Mouse (Mus musculus): ENCODE results near the gene Gadd45gip1.

The Gadd45gip1 gene

DNA sequence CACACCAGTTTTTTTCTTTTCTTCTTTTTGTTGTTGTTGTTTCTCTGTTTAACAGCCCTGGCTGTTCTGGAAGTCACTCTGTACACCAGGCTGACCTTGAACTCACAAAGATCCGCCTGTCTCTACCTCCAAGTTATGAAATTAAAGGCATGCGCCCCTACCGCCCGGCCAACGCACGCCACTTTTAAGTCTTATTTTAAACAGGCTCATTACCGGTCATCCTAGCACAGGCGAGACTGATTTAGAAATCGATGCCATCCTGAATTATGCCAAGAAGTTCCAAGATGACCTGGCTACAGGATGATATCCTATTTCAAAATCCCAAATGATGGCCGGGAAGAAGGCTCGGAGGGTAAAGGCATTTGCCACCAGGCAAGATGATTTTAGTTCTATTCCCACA lies at the start of gene Gadd45gip1:
TSS of gene Gadd45gip1 (plus strand) at position 33 of the 400 bp plus-strand sequence.
- DNase-seq: no peak

DNA sequence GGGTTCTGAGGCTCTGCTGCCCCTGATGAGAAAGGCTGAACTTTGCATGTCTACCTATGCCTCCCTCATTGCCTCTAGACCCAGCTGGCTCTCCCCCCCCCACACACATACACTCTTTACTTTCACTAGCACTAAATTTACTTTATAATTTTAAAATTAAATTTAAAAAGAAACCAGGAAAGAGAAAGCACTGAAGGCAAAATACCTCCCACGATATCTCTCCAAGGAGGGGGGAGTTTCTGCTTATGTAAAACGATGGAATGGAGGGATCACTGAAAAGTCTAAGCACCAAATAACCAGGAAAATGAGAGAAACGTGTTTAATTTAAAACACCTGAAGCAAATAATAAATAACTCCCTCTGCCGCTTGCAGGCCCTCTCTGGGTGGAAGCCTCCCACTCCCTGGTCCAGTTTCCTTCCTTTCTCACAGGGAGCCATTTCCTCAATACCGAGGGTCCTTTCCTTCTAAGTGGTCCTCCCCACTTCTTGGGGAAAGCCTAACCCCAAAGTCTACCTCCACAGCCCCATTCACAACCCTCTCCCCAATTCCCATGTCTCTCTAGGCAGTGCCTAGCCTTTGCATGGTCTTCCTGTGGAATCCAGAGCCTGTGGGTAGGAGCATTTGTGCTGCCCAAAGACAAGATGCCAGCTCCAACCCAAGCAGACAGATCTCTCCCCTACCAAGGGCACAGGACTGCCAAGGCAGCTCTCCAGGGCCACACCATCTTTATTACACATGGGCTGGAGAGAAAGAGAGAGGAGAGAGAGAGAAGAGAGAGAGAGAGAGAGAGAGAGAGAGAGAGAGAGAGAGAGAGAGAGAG lies 49.4 kb upstream of the Gadd45gip1 start:
- DNase-seq: no peak

DNA sequence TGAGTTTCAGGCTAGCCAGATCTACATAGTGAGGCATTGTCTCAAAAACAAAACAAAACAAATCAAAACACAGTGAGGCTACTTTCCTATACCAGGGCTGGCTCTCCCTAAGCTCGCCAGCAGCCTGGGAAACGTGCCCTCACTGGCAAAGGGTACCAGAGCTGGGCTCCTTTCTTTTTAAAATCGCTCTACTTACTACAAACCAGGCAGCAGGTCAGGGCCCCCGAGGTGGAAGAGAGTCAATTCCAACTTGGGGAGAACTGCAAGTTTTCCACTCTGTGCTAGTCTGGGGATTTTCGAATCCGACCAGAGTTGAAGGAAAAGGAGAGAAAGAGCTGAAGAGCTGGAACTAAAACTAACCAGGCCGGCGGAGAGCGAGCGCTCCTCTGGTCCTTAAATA lies 48.6 kb upstream of the Gadd45gip1 start:
- DNase-seq: no peak

DNA sequence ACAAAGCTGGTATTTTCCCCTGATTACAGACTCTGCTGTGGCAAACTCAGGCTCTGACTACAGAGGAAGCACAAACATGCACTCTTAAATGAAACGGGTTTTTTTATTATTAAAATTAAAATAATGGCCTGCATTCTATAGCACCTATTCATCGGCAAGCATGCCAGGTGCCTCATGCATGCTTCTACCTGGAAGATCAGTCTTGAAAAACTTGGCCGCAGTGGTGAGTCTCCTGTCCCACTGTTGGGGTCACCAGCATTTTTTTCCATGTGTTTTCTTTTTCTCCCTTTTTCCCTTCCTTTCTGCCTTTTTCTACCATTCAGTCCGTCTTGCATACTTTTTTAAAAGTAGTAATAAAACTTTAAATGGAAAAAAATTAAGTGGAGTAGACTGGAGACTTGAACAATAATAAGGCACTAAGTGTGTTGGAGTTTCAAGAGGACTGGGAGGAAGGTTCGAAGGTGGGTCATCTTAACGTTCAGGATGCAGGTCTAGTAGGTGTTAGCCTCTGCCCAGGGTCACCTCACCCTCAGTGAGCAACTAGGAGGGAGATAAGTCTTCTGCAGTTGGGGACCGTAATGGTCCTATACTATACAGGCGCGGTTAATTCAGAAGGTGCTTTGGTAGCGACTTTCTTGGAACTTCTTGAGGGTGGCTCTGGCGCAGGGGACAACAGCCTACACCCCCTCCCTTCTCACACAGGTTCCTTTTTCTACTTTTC lies 48.0 kb upstream of the Gadd45gip1 start:
- DNase-seq: no peak

DNA sequence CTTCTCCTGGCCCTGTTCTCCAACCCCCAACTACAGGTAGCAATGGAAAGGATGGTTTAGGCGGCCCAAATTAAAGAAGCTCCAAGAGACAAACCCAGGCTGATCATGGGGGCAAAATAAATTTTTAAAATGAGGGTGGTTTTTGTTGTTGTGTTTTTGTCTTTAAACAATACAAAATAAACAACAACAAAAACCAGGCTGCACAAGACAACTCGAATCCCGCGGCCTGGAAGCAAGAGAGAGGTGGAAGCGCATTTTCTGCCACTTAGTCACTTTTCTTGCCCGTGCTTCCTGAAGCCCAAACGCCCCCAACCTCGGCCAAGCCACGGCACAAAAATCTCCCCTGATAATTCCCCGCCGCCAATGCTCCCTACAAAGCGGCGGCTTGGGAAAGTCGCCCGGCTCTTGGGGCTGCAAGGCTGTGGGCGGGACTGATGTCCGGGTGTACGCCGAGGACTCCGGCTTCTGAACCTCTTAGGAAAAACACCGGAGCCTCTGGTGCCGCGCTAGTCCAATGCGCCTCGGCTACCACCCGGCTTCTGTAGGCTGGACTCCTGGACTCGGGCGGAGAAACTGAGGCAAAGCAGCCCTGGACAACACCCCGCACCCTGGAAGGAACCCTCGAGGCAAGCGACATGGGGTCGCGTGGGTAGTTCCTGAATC lies 47.3 kb upstream of the Gadd45gip1 start:
- peak; percentile 71 for DNase-seq

DNA sequence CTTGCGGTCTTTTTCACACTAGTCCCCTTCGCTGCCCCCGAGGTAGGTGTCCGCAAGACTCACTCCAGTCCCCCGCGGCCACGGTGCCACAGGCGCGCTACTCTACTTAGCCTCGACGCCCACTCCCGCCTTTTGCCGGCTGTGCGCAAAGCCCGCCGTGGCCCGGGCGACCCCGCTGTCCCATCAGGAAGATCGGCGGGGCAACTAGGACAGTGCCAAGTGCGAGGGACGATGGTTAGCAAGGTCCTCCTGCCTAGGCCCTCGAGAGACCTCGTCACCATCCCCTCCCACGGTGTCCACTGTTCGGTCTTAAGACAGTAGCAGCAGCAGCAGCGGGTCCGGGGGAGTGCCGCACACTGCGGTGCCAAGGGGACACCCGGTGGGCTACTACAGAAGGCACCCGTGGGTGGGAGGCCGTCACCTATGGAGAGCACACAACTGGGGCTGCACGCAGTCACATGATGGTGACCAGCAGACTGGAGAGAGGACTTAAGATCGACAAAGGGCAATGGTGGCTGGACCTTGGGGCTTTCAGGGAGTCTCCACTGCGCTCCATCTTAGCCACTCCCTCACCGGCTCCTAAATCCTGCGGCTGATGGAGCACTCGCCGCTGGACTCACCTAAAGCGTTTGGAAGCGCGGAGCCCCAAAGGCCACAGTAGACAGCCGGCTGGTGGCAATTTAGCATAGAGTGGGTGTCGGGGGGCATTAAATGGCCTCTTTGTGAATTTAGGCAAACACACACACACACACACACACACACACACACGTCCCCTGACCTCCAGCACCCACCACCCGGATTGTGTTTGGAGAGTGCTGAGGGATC lies 46.4 kb upstream of the Gadd45gip1 start:
- DNase-seq: peak; percentile 62

DNA sequence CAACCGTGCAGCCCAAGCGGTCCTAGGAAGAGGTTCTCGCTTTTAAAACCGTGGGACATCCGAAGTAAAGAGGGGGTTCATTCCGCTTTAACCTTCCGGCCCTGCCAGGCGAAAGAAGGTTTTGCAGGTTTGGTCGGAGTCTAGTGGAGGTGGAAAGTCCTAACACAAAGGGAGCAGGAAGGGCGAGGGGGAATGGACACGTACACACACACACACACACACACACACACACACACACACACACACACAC lies 45.9 kb upstream of the Gadd45gip1 start:
- DNase-seq: no peak

DNA sequence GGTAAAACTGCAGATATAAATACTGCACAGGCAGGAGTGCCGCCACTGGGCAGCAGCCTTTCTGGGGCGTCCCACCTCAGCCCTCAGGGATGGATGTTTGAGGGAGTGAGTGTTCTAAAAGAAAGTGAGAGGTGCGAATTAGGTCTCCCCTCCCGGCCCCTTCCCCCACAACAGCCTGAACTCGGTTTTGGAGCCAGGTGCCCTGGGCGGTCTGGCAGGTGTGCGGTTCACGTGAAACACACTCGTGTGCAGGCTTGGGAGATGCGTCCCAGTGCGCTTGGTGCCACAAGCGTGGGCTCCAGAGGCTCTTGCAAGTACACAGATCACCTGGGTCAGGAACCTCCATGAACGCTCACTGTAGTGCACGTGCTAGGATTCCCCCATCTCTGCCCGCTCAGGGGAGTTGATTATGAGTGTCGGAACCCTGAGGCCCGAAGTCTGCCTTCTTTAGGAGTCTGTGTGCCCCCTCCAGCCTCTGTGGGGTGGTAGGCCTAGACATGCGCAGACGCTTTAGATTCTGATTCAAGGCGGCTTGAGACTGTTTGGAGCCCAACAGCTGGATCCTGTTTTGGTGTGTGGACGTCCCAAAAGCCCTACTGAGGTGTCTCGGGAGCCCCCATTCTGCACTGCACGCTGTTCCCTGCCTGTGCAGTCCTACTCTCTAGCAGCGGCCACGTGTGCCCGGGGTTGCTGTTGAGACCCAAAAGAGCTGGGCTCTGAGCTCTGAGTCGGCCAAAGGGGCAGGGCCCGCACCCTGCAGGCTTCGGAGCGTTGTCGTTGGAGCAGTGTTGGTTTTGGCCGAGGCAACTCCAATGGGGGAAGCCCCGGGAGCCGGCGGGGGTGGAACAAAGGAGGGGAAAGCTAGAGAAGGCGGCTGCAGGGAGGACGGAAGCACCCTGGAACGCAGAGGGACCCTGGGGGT lies 45.3 kb upstream of the Gadd45gip1 start:
- DNase-seq: peak; percentile 63

DNA sequence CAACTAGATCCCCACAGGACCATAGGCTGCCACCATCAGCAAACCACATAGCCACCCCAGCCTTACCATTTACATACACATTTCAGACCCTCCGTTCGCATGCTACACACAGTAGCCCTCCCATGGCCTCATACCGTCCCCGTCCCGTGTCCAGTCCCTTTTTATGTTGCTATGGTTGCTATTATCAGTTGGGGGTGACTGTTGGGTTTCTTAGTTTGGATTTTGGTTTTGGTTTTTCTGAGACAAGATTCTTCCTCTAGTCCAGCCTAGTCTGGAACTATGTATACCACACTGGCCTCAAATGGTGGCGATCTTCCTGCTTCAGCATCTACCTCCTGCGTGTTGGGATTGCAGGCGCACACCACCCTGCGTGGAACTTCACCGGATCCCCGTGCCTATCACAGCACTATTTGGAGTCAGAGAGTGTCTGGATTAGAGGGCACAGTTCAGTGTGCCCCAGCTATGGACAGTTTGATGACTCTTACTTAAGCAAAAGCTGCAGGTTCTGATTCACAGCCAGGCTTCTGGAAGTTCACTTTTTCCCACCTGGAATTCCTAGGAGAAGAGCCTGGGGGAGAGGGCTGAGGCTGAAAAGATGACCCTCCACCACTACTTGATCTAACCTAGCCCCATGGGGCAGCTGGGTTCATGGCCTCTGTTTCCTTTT lies 44.4 kb upstream of the Gadd45gip1 start:
- DNase-seq: no peak

DNA sequence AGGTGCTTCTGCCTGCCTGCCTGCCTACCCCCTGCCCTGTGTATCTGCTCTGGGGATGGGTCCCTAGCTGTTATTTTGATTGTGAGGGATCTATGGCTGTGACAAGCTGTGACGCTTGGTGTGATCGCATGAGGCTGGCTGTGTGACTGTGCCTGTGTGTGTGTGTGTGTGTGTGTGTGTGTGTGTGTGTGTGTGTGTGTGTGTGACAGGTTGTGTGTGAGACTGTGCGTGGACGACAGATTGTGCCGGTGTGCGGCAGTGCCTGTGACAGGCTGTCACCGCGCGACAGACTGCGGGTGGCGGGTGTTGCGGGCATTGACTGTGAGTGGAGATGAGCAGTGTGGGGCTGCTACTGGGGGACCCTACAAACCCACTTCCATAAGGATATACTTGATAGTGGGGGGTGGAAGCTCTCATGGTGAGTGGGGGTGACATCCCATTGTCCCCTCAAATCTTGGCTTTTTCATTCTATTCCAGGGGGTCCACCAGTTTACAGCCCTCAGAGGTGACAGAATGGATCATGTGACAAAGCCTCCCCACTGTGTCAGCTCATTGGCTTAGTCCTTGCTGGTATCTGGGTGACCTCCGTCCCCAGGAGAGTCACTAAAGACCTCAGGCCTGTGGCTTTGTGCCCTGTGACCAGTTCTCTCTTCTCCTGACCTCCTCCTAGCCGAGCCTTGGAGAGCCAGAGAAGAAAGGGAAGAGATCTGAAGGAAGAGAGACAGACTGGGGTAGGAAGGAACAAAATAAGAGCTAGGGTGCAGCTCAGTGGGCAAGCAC lies 43.6 kb upstream of the Gadd45gip1 start:
- DNase-seq: peak; percentile 67

DNA sequence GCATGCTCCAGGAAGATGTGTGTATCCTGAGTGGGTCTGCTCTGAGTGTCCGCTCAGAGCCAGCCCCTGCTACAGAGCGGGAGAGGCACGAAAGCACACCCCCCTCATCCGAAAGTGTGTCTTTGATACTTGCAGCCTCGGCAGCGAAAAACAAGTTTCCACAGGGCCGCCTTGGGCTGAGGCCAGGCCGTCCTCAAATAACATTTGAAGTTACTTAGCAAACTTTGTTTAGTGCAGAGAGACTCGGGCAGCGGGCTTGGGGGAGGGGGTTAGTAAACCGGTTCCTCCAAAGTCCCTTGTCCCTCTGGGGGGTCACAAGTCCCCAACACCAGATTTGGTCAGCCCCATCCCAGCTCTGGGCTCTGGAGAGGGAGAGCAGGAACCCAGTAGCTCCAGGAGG lies 42.4 kb upstream of the Gadd45gip1 start:
- DNase-seq: no peak

DNA sequence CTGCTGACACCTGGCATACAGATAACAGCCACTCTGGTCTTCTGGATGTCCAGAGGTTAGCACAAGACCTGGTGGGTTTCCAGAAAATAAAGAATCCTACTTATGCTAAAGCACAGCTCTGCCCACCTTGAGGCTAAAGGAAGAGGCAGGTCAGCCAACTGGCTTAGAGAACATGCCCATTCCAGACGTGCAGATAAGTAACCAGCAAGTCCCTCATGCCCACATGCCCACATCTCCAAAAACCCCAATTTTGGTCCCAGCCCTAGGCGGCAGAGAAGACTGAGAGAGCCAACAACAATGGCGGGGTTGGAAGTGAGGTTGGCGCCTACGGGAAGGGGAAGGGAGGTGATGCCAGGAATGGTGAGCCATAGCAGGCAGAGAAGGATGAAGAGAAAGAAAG lies 42.0 kb upstream of the Gadd45gip1 start:
- DNase-seq: no peak

DNA sequence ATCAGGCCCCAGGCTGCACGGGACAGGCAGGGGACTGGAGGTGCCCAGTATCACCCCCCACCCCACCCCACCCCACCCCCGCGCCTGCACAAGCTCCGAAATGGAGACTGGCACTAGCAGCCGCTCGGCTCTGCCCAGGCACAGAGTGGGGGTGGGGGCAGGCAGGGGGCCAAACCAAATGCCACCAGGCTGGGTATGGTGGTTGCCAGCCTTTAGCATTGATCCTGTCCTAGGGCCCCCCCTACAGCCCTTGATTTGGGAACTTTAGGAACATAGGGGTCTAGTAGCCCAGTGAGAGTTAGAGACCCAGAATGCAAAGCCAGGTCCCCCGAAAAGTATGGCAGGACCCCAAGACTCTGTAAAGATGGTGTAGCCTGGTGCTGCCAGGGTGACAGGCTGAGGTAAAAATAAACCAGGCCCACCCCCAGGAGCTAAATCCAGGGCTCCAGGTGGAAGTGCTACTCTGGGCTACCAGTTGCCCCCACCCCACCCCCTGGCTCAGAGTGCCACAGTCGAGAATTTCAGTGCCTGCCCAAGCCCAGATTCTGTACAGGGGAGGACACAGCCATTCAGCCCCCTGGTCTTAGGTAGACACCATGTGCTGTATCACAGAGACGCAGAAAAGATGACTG lies 41.4 kb upstream of the Gadd45gip1 start:
- peak; percentile 73 for DNase-seq

DNA sequence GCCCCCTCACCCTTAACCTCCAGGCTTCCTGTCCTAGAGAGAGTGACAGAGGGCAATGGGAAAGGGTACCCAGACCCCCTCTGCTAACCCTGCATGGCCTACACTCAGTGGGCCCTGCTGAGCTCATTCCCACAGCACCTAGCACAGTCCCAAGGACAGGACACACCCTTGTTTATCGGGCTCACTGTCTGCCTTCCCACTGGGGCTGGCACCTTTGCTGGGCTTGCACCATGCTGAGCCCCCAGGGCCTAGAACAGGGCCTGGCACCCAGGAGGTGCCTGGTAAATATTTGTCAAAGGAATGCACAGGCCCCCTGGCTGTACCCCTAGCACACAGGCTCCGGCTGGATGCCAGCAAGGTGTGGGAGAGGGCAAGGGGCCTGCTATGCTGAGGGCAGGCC lies 40.8 kb upstream of the Gadd45gip1 start:
- DNase-seq: no peak

DNA sequence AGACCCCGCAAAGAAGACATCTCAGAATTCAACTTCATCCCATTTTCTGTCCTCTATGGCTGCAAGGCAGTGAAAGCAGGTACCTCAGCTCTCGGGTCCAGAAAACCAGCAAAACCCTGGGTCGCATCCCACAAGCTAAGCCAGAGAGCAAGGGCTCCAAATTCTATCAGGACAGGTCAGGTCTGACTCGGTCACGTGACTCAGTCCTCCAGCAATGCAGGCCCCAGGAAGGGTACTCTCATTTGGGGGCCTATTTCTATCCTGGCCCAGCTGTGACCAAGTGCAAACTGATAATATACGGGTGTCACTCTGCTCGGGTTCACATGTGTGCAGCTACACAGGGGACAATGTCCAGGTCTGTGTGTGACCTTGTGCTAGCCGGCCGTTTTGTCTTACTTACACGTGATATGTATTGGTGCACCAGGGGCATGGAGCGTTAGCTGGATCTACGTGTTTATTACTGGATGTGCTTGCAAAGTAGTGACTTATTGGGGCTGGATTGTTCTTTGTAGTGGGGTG lies 38.8 kb upstream of the Gadd45gip1 start:
- no peak for DNase-seq

DNA sequence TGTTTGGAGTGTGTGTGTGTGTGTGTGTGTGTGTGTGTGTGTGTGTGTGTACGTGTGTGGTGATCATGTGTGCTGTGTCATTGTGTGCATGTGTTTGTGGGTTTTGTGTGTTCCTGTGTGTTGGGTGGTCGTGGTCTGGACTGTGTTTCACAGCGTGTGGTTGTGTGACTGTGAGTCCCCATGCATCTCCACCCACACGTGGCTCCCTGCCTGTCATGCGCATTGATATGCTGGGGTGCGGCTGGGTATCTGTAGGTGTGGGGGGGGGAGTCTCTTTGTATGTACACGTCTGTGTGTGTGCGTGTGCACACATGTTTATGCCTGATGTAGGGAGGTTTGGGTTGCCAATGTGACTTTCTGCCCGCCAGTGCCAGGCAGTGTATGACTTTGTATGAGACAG lies 38.2 kb upstream of the Gadd45gip1 start:
- no peak for DNase-seq

DNA sequence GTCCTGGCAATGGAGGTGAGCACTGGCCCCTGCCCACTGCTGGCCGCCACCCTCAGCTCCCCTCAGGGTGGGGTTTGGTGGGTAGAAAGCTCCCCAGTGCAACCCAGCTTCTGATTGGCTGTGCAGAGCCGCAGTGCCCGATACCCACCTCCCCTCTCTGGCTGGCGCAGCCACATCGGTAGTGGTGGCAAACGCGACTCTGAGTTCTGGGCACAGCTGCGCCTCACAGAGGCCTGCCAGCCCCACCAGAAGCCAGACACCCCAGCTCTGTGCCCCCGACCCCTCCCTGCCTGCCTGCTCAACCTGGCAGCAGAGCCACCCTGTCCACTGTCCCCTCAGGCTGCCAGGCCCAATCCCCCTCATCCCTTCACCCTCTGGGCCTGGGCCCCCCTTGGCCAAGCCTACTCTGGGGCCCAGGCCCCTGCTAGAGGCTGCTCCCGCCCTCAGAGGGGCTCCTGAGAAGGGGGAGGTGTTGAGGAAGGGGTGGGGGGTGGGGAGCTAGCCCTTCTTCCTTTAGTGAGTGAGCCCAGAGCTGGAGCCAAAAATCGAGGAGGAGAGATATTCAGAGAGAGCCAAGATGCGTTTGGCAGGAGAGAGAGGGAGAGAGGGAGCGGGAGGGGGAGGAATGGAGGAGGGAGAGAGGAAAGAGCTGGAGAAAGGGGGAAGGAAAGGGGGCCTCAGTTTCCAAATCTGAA lies 37.4 kb upstream of the Gadd45gip1 start:
- peak; percentile 77 for DNase-seq

DNA sequence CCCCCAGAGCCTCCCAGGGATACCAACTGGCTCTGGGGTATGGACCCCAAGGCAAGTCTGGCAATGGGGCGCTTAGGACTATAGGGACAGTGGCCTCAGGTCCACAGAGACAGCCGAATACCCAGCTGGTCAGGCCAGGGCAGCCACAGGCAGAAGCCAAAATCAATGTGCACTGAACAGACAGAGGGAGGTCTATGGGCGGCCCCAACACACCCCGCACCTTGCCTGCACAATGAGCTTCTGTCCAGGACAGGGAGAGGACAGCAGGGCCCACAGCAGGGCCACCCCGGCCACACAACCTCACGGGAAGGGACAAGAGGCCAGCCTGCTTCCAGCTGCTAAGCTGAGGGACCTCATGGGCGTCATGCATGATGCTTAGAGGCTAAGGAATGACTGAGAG lies 36.8 kb upstream of the Gadd45gip1 start:
- peak; percentile 72 for DNase-seq

DNA sequence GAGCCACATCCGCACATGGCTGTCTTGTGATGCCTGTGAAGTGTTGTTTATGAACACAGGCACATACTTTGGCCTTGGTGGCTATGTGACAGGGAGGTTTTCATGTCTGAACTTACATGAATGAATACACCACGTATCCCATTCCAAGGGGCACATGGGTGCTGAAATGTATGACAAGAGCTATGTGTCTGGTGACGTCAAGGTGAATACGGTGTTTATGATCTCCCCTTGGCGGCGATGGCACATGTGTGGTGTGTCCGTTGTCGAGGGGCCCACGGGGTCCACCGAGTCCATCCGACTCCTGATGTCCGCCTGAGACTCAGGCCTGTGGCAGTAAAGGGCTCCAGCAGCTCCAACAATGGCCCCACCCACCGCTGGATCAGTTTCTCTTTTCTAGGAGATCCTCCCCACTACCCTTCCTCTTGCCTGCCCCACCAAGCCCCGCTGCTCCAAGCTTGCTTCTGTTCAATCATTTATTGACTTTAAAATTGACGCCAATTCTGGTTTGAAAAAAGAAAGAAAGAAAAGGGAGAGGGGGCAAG lies 34.0 kb upstream of the Gadd45gip1 start:
- DNase-seq: peak; percentile 26
